Mouse (Mus musculus) mature B cell (primary cell): Measurements from ENCODE around the gene Selplg.
"Not testable (repeated sequence)": the region's sequence is repeated elsewhere in the genome, so short reads cannot be mapped to it uniquely, and the experiment has no call there.

ENCODE experiments used
- in situ Hi-C: fragments of 300-500 bp; cut with MboI; formaldehyde crosslinking; loops from 2 replicates; pipeline ENCODE4 v1.14.3; 2019

The Selplg gene

DNA sequence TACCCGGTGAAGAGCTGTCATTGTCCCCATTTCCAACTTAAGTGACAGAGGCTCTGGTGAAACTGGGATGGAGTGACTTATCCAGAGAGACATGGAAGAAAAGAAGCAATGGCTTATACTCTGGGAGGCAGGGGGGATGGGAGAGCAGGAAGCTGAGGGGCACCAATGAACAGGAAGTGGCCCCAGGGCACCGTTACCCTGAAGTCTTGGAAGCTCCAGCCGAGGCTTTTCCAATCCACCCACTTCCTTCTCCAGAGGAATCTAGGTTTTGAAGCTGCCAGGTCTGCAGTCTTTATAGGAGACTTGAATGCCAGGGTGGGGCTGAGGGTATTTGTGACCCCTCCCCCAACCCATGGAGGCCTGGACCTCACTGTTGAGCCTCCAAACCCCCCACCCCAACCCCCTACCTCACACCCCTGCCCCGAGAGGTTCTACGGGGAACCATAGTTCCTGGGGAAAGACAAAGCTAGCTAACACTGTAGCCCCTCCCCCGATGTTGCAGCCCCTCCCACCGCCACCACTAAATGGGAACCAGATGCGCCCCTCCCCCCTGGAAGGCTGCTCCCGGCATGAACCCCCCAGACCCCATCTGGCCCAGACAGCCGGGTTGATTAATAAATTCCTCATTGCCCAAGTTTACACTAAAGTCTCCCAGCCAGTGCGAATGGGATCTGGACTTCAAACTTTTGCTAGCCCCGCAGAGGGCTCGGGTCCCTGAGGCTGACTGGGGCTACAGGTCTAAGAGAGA lies 35.9 kb downstream of the Selplg start:
- in situ Hi-C loops, result no loop called here

DNA sequence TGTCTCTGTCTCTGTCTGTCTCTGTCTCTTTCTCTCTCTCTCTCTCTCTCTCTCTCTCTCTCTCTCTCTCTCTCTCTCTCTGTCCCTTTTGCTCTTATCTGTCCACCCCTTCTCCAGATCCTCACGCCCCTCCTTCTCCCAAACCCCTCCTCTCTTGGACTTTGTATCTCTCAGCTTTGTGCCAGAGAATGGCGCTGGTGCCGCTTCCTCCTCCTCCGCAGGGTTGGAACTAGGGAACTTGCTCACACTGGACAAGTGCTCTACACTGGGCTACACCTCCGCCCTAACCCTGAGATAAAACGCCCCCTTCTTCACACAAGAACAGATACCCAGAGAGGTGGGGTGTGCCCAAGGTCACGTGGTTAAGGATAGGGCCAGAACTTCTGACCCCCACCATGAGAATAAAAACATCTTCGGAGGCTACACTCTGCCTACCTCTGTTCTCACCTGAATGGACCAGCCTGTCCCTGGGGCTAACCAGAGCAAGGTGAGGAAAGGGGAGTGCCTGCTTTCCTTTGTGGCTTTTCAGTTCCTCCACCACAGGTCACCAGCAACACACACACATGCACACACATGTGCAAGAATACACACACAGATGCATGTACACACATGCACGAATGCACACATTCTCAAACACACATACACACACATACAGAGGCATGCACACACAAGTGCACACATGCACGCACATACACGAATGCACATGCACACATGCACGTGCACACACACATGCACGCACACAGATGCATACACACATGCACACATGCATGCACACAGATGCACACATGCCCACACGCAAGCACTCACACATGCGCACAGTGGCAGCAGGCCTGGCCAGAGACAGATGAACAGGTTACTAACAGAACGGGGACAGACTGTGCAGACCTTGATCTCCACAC lies 41.0 kb downstream of the Selplg start:
- in situ Hi-C loops, result no loop called here

DNA sequence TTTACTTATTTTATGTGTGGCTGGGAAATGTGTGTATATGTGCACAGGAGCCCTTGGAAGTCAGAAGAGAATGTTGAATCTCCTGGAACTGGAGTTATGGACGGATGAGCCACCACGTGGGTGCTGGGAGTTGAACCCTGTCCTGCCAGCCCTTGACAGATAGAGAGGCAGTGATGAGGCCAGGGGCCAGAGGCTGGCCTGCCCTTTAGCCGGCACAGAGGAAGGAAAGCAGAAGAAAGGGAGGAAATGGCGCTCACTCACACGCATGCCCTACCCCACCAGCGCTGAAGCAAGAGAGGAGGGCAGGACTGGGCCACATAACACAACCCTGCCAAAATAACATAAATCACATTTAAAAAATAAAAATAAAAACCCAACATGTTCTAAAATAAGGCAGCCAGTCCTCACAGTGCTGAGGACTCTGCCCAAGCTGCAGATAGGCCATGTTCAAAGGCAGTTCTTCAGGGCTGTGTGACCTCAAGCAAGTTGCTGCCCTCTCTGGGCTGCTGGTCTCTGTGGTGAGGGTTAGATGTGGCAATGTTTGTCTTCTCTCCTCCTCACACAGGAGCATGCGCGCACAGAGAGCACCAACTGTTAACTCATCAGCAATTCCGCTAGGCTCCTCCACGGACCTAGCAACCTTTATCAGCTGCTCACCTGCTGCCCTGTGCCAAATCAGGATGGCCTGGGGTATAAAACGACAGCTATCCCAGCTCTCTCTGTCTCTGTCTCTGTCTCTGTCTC lies 41.8 kb downstream of the Selplg start:
- in situ Hi-C loops, result no loop called here

DNA sequence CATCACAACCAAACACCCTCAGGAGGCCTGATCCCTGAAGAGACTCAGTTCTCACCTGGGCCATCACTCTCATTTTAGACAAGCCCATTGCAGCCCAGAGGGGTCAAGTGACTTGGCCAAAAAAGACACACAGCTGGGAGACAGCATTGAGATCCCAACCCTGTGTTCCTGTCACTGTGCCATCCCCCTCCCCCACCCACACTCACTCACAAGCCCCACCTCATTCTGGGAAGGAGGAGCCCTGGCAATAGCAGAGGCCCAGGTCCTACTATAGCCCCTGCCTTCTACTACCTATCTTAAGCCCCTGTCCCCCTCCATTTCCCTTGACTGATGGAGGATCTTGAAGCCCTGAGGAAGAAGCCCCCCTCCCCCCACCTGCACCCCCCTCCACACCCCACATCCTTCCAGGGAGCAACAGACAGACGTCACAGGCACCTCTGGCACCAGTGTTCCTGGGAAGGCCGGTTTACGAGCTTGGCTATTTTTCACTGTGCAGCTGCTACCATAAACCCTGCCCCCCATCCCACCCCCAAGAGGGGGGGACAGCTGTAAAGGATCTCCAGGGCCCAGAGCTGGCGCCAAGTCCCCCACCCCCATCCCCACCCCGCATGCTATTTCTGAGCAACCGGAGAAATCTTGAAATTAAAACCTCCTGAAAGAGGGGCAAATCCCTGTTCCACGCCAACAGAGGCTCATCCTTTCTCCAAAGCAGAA lies 43.2 kb downstream of the Selplg start:
- in situ Hi-C loops, result no loop called here

DNA sequence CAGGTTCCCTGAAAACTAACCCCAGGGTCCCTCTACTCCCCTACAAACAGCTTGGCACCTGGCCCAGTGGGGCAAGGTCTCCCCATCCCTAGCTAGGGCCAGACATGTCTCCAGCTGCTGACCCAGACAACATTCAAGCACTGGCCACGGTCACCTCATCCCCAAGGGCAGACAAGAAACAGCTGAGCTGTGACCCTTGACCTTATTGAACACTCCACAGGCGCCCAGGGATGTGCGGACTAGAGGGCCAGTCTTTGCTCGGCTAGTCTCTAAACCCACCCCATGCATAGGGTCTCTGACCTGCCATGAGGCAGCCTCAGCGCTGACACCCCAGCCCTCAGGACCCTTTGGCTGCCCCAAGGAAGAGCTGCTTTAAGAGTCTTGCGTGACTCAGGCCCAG lies 43.8 kb downstream of the Selplg start:
- in situ Hi-C loops, result no loop called here

DNA sequence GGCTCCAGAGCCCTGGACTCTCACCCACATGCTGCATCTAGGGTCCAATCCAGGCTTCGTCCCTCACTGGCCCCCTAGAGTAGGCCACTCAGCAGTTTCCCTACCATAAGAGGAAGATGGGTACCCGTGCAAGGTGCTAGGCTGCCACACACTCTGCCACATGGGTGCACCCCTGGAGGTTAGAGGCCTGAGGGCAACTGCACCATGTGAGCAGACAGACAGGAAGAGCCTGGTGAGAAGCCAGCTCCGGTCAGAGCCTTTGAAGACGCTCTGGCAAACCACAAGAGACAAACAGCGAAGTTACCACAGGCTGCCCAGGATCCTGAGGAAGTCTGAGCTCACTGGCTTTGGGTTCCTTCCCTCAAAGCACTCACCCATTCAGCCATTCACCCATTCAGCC lies 45.5 kb downstream of the Selplg start:
- in situ Hi-C loops, result no loop called here

DNA sequence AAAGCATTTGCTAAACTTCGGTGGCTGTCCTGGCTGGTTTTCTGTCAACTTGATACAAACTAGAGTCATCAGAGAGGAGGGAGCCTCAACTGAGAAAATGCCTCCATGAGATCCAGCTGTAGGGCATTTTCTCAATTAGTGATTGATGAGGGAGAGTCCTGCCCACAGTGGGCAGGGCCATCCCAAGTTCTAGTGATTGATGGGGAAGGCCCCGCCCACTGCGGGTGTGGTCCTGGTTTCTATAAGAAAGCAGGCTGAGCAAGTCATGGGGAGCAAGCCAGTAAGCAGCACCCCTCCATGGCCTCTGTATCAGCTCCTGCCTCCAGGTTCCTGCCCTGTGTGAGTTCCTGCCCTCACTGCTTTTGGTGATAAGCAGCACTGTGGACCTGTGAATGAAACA lies 48.3 kb downstream of the Selplg start:
- in situ Hi-C loops, result not testable (repeated sequence)

DNA sequence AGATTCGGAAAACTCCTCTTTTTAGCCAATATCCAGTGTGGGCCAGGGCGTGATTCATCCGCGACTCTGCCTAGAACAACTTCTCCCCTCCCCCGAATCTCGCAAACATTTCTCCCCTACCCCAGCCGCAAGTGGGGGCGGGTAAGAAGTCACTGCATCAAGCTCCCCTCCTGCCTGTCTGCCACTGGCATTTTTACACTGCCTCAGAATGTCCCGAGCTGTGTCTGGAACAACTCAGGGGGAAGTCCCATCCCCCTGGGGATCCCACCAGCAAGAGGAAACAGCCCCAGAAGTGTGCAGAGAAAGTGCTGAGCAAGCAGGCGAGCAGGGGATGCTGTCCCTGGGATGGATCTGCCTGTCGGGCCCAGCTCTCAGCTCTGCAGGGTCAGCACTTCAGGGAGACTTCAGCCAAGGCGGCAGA lies 48.9 kb downstream of the Selplg start:
- in situ Hi-C loops, result no loop called here

DNA sequence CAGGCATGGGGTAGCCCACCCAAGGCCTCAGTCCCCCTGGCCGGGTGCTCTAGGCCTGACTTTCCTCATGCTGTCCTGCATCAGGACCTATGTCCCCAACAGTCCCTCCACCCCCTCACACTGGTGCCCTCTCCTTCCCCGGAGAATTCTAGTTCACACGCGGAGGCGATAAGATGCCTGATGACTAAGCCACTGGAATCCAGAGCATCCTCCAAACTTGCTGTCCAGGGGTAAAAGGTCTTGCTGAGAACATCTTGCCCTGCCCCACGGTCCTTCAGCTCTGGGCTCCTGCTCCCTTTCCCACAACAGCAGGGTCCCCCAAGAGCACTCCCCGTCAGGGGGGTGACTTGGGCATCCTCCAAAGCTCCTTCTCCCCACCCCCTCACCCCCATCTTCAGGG lies 49.8 kb downstream of the Selplg start:
- in situ Hi-C loops, result no loop called here

DNA sequence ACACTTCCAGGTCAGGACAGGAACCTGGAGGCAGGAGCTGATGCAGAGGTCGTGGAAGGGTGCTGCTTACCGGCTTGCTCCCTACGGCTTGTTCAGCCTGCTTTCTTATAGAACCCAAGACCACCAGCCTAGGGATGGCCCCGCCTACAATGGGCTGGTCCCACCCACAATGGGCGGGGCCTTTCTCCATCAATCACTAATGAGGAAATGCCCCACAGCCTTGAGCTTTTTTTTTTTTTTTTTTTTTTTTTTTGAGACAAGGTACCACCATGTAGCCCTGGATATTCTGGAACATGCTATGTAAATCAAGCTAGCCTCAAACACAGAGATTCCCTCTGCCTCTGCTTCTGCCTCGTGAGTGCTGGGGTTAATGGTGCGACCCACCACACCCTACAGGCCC lies 50.6 kb downstream of the Selplg start:
- in situ Hi-C loops, result no loop called here

DNA sequence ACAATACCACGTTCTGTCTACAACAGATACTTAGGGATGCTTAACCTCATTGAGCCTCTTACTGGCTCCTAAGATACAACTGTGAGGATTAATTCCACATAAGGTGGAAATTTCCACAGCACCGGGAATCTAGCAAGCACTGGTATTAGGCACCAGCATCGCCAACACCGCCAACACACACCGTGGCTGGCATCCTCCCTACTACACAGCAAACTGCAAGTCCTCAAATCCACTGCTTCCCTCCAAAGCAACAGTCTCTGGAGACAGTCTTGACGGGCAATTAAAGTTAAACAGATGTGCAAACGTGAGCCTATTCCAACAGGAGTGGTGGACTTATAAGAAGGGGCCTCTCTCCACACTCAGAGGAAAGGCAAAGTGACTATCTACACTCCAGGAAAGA lies 51.2 kb downstream of the Selplg start:
- in situ Hi-C loops, result no loop called here

DNA sequence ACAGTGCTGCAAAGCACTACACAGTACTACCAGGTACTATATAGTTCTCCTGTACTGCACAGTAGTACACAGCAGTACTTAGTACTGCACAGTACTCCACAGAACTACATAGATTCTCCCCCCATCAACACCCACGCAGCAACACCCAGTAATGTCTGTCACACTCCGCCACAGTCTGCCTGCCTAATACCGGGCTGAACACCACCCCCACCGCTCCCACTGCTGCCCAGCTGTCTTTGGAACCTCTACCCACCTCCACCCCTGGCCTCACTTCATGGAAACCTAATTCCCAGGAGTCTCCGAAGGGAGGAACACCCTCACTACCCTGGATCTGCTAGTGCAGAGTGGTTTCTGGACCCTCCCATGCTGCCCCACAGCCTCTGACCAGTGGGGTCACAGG lies 51.7 kb downstream of the Selplg start:
- in situ Hi-C loops, result no loop called here

DNA sequence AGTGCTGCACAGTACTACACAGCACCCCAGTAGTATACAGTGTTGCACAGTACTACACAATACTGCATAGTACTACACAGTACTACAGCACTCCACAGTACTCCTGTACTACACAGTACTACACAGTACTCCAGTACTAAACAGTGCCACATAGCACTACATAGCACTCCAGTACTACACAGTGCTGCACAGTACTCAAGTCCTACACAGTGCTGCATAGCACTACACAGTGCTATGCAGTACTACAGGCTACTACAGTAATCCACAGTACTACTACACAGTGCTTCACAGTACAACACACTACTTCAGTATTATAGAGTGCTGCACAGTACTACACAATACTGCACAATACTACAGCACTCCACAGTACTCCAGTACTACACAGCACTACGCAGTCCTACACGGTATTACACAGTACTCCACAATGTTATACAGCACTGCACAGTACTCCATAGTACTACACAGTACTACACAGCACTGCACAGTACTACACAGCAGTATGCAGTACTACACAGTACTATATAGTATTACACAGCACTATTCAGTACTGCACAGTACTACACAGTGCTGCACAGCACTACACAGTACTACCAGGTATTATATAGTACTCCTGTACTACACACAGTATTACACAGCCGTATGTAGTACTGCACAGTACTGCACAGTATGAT lies 52.2 kb downstream of the Selplg start:
- in situ Hi-C loops, result no loop called here

DNA sequence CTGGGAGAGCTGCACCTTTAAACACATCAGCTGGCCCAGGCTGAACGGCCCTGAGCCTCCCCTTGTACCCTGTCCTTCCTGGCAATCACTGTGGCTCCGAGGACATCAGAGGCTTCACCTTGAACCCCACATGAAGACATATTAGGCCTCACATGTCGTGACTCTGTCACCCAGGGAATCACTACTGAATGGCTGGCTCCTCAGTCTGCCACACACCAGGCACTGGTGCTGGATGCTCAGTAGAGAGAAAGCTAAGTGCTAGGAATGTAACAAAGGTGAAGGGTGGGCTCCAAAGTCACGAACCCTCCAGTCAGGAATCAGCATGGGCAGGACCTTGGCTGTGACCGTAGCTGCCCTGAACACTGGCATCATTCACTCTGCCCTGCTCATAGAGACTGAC lies 52.9 kb downstream of the Selplg start:
- in situ Hi-C loops, result no loop called here

DNA sequence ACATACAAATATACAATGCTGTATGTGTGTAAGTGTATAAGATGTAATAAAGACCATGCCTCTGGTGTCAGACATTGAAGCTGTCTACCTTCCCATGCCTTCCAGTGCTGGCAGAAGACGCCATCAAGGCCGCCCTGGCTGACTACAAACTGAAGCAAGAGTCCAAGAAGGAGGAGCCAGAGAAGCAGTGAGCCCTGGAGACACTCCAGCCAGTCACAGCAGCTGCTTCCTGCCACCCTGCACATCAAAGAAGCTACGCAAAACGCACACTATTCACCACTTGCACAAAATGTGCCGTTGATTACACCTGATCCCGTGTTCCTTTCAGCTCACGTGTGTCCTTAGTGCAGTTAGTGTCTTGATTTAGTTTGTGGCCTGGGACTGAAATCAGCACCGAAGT lies 54.7 kb downstream of the Selplg start:
- in situ Hi-C loops, result not testable (repeated sequence)

DNA sequence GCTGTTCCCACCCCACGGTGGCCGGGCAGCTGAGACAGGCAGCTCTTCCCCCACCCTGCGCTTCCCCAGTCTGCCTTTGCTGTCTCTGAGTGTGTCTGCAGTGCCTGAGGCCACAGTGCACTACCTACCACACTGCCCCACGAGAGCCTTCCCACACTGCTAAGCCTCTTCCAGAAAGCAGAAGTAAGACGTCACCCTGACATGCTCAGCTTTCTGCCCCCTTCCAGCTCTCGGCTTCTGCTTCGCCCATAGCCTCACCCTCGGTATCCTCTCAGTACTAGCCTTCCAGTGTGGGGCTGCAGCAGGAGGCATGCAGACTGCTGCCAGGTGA lies 55.6 kb downstream of the Selplg start:
- in situ Hi-C loops, result no loop called here

DNA sequence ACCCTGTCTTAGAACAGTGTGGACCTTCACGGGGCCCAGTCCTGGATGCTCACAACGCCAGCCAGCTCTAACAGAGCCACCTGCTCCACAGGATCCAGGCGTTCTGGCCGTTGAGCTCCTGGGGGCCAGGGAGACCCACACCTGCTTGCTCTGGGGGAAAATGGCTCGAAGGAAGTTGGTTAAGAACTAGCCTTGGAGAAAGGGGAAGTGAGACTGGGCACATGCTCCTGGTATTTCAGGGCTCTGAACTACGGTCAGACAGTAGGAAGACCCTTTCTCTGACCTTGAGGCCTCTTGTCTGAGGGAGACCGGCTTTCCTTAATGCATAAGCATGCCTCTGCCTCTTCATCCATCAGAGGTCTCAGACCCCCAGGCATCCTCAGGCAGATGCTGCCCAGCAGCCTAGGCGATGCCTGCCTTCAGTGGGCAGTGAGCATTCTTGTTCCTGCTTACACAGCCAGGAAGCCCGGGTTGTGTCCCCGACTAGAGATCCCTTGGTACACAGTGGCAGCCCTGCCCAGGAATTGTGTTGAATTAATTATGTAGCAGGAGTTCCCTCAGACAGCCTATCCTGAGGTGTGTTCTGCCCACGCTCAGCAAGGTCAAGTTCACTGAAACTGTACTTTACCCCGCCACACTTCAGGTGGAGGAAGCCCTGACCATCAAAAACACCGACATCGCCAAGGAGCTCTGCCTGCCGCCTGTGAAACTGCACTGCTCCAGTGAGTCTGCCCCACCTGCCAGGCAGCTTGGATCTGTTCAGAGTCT lies 56.1 kb downstream of the Selplg start:
- in situ Hi-C loops, result no loop called here

DNA sequence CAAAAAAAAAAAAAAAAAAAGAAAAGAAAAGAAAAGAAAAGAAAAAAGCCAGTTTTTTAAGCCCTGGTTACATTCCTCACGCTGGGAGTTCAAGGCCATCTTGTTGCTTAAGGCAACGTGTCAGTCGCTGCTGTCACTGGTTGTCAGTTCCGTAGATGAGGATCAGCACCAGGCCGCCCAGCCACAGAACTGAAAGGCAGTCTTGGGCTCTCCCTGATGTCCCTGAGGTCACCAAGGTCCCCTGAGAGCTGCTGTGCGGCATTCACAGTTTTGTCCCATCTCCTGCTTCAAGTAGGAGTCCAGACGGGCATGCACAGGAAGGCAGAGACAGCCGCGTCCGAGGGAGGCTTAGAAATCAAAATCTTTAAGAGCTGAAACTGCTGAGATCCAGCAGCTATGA lies 56.9 kb downstream of the Selplg start:
- in situ Hi-C loops, result no loop called here

DNA sequence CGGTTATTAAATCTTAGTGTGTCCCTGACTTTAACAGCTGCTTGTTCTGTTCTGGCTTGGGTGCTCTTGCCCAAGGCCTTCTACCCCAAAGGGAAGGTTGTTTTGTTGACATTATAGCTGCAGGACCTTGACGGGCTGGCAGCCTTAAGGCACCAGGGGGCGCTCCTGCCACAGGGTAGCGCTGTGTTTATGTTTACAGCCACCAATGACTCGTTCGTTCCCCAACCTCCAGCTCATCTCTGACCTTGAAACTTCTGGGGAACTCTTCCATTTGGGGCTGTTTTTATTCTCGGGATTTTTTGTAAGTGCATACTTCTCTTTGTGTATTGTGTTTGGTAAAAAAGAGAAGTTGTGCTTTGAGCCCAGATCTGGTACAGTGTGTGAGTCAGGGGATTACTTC lies 58.8 kb downstream of the Selplg start:
- in situ Hi-C loops, result loop anchor here (5.0 kb wide), 1 partner anchor 39 kb away; no protein-coding TSS in a partner anchor

DNA sequence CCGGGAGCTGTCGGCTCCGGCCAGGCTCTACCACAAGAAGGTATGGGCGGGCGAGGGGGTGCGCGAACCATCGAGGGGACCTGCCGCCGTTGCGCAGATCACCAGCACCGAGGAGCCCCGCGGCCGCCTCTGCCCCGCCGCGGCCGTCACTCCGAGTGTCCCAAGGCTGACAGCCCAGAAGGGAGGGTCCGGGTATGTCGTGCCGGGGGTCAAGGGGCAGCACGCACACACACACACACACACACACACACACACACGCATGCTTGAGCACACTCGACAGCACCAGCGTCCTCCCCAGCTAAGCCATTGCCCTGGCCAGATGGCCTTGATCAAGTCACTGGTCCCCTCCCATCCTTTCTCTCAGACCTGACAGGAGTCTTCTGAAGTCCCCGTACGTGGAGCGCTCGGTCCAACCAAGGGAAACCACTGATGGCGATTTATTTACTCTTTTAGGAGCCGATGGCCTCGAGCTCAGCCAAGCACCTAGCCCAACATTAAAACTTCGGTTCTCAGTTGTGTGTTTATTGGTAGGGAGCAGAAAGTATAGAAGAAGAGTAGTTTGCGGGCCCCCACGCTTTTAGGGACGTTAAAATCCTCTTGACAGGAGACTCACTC lies 59.4 kb downstream of the Selplg start:
- in situ Hi-C loops, result loop anchor here (5.0 kb wide), 1 partner anchor 39 kb away; no protein-coding TSS in a partner anchor
